Mouse (Mus musculus) heart, postnatal 10 days (tissue): ENCODE measurements around the gene Gm47985. TPM values are rescaled to one million over a fixed set of nuclear protein-coding genes. Genes with fewer than 3 reads are reported as not detected.
"Not testable (repeated sequence)": the region's sequence is repeated elsewhere in the genome, so short reads cannot be mapped to it uniquely, and the experiment has no call there.

Source experiments
- DNase-seq, 2 experiments: peaks; one replicate each; pipeline ENCODE4 v3.0.0; 2021
- intact Hi-C: fragments of 180-260 bp; cut with DNase I; formaldehyde crosslinking; loops from one replicate; pipeline ENCODE4 v1.15.1; 2025
- total RNA-seq, 2 experiments: library from RNA; stranded (reverse); gene quantifications; 2 replicates each; pipeline ENCODE4 v1.2.3; 2021

Gm47985 gene
- total RNA-seq, 2 experiments from 2014 or later, result 0.25 to 0.38 TPM

DNA sequence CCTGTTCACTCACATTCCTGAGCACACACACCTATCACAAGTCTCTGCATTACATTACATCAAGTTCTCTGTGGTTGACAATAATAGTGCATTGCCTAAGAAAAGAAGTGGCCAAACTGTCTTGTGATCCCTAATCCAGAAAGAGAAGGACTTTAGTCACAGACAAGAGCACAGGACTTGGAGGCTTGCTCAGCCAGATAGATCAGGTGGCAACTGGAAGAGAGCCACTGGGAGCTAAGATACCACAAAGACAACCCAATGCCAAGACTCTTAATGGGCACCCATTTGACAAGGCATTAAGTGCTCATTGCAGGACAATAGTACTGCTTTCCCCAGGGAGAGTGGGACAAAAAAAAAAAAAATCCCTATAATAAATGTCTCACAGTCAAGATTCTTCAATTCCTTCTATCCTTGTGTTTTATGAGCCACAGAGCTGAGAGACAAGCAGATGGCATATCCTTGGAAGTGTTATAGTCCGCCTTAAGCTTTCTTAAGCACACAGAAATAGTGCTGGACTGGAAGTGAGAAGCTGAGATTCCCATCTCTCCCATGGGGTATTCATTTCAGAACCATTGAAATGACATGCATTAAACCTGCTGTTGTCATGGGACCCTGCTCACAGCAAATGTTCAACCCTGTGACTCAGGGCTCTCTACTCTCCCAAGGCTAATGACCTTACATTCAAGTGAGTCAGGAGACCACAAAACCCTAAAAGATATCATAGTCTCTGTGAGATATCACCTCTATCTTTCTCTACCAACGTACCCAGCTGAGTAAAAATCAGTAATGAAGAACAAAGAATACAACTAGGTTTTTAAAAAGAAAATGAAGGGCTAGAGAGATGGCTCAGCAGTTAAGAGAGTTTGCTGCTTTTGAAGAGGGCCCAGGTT lies 10.5 kb upstream of the Gm47985 start:
- intact Hi-C loops, result no loop called here
- DNase-seq, result peak in 1 of 2 experiments; percentile 72

DNA sequence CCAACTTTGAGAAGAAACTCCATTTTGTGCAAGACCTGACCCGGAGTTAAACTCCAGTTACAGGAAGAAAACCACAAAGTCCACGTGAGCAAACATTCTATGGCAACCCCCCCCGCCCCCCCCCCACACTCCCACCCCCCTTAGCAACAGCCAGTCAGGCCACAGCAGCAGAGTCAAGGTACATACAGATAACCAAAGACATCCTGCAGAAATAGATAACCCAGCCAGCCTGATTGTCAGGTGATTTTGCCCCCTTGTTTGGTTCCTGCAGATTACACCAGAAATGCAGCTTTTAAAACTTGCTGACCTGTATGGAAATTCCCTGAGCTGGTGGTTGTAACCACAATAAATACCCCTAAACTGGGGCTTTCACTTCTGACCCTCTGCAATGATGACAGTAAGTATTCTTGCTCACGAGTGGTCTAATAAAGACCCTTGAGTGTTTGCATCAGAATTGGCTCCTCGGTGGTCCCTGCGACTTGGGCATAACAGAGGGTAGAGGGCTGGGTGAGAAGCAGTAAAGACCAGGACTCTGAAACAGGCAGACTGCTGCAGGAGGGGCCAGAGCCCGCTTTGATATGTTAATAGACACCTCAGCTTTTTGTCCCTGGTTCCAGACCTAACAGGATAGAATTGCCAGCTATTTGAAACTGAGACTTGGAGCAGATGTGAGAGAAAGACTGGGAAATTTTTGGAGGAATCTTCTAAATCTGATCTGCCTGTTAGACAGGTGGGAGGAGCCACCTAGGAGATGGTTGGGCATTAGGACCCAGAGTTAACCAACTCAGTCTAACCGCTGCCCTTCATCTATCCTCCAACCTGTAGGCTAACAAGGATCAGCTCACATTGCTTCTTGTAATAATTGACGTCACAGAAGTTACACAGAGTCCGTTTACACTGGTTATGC lies 5.1 kb upstream of the Gm47985 start:
- intact Hi-C loops, result loop anchor here (5.0 kb wide), 1 partner anchor 165 kb away; the partner anchor contains the start of gene Ivns1abp
- DNase-seq, result peak; percentile 21 to 38

DNA sequence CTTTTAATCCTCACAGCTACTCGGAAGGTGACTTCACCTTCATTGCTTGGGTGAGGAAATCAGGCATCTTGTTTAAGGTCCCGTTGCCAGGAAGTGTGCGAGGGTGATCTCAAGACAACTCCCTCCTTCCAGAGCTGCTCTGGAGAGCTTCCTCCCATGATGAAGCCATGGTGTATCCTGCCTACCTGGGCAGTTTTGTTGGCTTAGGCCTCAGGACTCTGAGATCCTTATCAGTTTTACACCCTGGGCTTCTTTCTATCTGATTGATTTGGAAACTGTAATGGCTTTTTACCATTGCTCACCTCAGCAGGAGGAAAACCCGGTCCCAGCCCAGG lies 4.4 kb upstream of the Gm47985 start:
- no peak for DNase-seq
- intact Hi-C loops, result loop anchor here (5.0 kb wide), 1 partner anchor 164 kb away; the partner anchor contains the start of gene Ivns1abp

DNA sequence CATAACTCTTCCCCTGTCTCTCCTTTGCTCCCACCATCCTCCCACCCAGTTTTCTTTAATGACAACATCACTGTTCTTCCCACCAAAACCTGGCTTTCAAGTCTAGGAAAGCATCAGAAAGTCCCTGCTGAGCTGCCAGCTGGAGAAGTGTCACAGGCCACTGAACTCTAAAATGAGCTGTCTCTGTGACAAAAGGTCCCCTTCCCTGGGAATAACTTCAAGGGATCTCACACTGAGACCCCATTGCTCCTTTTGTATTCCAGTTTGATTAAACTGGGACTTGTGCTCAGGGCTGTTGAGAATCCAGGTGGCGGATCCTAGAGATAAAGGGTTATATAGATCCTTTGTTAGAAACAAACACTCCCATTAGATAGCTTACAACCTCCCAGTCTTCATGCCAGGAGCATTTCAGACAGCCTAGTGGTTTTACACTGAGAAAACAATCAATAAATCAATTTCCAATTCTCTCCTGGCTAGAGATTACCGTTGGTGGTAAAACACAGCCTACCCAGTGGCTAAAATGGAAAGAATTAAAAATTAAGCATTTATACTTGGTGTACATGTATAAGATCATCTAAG lies 3.7 kb upstream of the Gm47985 start:
- DNase-seq, result no peak
- intact Hi-C loops, result loop anchor here (5.0 kb wide), 1 partner anchor 164 kb away; the partner anchor contains the start of gene Ivns1abp

DNA sequence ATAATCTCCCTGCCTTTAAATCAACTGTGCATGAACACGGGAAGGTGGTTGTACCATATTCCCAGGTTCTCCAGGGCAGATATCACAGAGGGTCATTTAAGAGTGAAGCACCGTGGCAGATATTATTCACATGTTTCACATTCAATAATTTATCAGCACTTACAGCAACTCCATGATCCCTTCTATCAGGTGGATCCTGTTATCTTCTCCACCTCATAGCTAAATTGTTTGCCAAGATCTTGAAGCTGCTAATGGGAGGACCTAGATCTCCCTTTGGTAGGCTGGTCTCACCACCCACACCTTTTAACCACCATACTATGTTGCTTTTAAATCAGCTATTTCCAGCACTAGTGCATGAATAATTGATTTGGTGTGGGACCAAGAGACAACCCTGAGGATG lies 2.2 kb upstream of the Gm47985 start:
- no peak for DNase-seq
- intact Hi-C loops, result no loop called here

DNA sequence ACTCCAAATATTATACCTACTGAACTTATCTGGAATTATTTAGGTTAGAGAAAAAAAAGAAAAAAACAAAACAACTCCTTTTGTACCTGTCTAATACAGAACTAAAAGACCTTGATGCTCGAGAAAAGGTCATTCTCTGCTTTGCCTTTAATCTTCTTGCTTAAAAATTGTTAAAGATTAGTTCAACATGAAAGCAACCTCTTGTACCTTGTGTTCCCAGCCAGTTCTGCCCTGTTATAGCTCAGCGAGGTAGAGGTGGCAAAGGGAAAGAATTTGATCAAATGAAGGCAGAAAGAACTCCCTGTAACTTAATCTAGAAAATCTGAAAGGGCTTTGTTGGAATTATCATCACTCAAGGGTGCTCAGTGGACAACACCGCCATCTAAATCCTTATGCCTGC lies 3.8 kb downstream of the Gm47985 start:
- DNase-seq, intact Hi-C loops: not testable (repeated sequence)

DNA sequence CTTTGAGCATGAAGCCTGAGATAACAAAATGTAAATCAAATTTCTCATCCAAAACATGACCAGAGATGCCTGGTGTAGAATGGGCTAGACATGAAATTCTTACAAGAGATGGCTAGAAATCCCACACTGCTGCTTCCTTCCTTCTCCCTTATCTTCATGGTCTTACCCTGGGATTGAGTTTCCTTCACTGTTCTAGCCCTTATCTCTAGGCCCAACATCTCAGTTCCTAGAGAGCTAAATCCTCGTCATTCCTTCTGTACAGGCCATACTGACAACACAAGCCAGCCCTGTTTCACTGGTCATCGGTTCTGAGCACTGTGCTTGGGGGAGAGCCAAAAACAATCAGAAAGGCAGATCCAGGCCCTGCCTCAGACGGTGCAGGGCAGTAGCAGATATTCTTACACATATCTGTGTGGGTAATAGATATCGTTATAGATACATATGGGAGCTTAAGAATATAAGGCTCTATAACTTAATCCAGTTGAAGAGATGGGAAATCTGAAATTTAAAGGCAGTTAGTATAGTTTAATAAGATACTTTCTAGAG lies 4.6 kb downstream of the Gm47985 start:
- intact Hi-C loops, DNase-seq: not testable (repeated sequence)

DNA sequence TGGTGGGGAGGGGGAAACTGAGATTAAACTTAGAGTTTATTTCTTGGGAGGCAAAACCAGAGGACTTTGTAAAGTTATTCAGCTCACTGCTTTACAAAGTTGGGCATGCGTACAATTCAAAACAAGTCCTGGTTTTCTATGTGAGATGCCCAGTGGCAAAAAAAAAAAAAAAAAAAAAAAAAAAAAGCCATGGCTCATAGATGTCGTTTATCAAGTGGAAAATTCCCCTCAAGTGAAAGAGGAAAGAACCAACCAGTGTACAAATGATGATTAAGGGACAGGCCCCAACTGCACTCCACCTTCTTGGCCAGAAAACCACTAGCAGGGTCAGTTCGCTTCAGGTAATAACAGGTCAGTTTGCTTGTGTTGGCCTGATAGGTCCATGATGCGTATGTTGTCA lies 6.1 kb downstream of the Gm47985 start:
- DNase-seq, result no peak
- intact Hi-C loops, result no loop called here

DNA sequence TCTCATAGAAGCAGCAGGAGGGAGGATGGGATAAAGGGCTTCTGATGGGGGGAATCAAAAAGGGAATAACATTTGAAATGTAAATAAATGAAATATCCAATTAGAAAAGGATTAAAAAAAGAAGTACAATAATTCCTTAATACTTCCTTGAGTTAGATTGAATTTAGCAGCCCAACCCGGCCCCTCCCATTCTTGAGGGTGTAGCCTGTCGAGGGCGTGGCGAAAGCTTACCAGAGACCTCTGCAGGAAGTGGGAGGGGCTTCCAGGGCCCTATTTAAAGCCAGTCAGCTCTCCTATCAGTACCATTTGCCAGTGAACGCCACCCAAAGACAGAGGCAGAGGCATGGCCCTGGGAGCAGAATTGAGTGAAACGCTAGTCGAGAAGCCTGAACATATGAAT lies 9.7 kb downstream of the Gm47985 start, which contains the start of gene Gm8947:
Gm8947 (plus strand) TSS at position 302 of the 400 bp plus-strand sequence.
- intact Hi-C loops, DNase-seq: not testable (repeated sequence)

DNA sequence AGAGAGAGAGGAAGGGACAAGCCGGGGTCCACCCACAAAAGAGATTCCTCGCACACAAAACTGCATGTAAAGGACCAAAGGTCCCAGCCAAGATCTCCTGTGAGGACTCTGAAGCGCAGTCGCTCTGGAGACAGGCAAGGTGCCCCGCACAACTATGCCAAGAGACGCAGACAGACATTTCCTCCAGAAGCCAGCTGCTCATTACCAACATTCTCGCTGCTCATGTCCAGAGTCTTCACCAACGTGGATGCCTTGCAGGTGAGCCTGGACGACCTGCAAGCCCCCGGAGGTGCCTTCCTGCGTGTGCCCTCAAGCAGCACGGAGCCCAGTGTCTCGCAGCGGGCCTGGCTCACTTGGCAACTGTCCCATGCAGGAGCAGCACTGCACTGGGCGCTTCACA lies 10.4 kb downstream of the Gm47985 start:
- intact Hi-C loops, DNase-seq: not testable (repeated sequence)

DNA sequence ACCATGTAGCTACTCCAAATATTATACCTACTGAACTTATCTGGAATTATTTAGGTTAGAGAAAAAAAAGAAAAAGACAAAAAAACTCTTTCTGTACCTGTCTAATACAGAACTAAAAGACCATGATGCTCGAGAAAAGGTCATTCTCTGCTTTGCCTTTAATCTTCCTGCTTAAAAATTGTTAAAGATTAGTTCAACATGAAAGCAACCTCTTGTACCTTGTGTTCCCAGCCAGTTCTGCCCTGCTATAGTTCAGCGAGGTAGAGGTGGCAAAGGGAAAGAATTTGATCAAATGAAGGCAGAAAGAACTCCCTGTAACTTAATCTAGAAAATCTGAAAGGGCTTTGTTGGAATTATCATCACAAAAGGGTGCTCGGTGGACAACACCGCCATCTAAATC lies 13.6 kb downstream of the Gm47985 start:
- intact Hi-C loops, DNase-seq: not testable (repeated sequence)

DNA sequence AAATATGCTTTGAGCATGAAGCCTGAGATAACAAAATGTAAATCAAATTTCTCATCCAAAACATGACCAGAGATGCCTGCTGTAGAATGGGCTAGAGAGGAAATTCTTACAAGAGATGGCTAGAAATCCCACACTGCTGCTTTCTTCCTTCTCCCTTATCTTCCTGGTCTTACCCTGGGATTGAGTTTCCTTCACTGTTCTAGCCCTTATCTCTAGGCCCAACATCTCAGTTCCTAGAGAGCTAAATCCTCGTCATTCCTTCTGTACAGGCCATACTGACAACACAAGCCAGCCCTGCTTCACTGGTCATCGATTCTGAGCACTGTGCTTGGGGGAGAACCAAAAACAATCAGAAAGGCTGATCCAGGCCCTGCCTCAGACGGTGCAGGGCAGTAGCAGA lies 14.4 kb downstream of the Gm47985 start:
- DNase-seq, intact Hi-C loops: not testable (repeated sequence)

DNA sequence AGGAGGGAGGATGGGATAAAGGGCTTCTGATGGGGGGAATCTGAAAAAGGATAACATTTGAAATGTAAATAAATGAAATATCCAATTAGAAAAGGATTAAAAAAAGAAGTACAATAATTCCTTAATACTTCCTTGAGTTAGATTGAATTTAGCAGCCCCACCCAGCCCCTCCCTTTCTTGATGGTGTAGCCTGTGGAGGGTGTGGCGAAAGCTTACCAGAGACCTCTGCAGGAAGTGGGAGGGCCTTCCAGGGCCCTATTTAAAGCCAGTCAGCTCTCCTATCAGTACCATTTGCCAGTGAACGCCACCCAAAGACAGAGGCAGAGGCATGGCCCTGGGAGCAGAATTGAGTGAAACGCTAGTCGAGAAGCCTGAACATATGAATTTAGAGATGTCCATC lies 15.8 kb downstream of the Gm47985 start, which contains the start of gene Gm47995:
Gm47995 (plus strand) TSS at position 329 of the 400 bp plus-strand sequence.
- DNase-seq, intact Hi-C loops: not testable (repeated sequence)

DNA sequence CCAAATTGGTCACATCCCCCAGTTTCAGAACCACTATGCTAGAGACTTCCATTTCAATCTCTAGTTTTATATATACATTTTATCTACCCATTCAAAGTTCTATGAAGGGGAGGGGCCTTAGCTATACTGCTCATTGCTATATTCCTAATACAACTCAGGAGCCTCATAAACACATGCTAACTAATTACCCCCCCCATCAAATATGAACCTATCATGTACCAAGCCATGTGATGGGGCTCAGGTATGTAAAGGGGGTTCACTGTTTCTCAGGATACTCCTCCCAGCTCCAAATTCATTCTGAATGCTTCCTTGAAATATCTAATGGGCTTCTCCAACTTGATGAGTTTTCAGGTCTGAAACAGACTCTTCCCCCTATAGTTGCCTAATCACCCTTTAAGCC lies 18.3 kb downstream of the Gm47985 start:
- DNase-seq, intact Hi-C loops: not testable (repeated sequence)

DNA sequence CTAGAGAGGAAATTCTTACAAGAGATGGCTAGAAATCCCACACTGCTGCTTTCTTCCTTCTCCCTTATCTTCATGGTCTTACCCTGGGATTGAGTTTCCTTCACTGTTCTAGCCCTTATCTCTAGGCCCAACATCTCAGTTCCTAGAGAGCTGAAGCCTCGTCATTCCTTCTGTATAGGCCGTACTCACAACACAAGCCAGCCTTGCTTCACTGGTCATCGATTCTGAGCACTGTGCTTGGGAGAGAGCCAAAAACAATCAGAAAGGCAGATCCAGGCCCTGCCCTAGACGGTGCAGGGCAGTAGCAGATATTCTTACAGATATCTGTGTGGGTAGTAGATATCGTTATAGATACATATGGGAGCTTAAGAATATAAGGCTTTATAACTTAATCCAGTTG lies 20.4 kb downstream of the Gm47985 start:
- DNase-seq, intact Hi-C loops: not testable (repeated sequence)

DNA sequence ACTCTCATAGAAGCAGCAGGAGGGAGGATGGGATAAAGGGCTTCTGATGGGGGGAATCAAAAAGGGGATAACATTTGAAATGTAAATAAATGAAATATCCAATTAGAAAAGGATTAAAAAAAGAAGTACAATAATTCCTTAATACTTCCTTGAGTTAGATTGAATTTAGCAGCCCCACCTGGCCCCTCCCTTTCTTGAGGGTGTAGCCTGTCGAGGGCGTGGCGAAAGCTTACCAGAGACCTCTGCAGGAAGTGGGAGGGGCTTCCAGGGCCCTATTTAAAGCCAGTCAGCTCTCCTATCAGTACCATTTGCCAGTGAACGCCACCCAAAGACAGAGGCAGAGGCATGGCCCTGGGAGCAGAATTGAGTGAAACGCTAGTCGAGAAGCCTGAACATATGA lies 21.5 kb downstream of the Gm47985 start, which contains the start of gene 3110040M04Rik:
3110040M04Rik (plus strand) TSS at position 304 of the 400 bp plus-strand sequence.
- DNase-seq, intact Hi-C loops: not testable (repeated sequence)

DNA sequence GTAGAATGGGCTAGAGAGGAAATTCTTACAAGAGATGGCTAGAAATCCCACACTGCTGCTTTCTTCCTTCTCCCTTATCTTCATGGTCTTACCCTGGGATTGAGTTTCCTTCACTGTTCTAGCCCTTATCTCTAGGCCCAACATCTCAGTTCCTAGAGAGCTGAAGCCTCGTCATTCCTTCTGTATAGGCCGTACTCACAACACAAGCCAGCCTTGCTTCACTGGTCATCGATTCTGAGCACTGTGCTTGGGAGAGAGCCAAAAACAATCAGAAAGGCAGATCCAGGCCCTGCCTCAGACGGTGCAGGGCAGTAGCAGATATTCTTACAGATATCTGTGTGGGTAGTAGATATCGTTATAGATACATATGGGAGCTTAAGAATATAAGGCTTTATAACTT lies 26.2 kb downstream of the Gm47985 start:
- DNase-seq, intact Hi-C loops: not testable (repeated sequence)

DNA sequence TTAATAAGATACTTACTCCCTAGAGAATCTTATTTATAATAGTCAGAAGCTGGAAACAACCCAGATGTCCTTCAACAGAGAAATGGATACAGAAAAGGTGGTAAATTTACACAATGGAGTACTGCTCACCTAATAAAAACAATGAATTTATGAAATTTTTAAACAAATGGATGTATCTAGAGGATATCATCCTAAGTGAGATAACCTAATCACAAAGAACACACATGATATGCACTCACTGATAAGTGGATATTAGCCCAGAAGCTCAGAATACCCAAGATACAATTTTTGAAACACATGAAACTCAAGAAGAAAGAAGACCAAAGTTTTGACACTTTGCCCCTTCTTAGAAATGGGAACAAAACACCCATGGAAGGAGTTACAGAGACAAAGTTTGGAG lies 26.6 kb downstream of the Gm47985 start:
- DNase-seq, intact Hi-C loops: not testable (repeated sequence)

DNA sequence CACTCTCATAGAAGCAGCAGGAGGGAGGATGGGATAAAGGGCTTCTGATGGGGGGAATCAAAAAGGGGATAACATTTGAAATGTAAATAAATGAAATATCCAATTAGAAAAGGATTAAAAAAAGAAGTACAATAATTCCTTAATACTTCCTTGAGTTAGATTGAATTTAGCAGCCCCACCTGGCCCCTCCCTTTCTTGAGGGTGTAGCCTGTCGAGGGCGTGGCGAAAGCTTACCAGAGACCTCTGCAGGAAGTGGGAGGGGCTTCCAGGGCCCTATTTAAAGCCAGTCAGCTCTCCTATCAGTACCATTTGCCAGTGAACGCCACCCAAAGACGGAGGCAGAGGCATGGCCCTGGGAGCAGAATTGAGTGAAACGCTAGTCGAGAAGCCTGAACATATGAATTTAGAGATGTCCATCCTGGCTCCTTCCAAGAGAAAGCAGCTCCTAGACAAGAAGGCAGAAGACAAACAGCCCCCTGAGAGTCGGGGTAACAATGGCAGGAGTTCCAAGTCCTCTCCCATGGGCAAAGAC lies 27.6 kb downstream of the Gm47985 start, which contains the start of gene Gm47996:
Gm47996 (plus strand) TSS at position 308 of the 532 bp plus-strand sequence.
- intact Hi-C loops, DNase-seq: not testable (repeated sequence)

DNA sequence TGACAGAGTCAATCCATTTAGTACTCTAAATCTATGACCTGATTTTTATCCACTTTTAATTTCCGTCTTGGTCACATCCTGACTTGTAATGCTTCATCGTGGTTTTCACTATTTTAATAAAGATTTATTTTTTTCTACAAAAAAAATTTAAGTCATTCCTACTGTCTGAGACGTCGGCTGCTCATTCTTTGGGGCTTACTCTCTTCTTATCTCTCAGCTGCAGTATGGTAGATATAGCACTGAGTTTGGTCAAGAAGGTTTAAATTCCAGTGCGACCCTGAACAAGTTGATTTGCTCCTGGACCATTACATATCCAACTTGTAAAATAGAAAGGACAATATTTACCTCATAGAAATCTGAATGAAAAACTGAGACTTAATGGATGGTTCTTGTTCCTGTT lies 29.3 kb downstream of the Gm47985 start:
- DNase-seq, intact Hi-C loops: not testable (repeated sequence)
